ENCODE assay signal across 8 mouse cellular contexts in genomic region chr8:94954921-94955758, GRCm38 (mm10). TPM values are rescaled to one million over a fixed set of nuclear protein-coding genes. Genes with fewer than 3 reads are reported as not detected.
DNase-seq lines count a peak whose midpoint lies in the region; ATAC-seq lines count a peak whose summit lies in the region.

No protein-coding gene starts in this region.

- peak overlapping the region; percentile 31 for H3K9ac ChIP-seq in heart, embryonic 16.5 days (ENCODE audit: low read length)
- H3K9ac ChIP-seq in limb, embryonic 13.5 days: no peak overlapping the region; the same call in 1 of the 2 replicates

- peak overlapping the region; percentile 75 for H3K27ac ChIP-seq in heart, embryonic 16.5 days (ENCODE audit: low read length)
- no peak overlapping the region for H3K27ac ChIP-seq in limb, embryonic 13.5 days

- H3K9me3 ChIP-seq in heart, embryonic 16.5 days (replicated peaks; ENCODE audit: control insufficient read depth, low read length): no peaks in the 10 kb centered on the region
- no peaks in the 10 kb centered on the region for H3K9me3 ChIP-seq in limb, embryonic 13.5 days

- H3K27me3 ChIP-seq in heart, embryonic 16.5 days (ENCODE audit: control insufficient read depth, insufficient read depth, low read length): no peaks in the 10 kb centered on the region
- no peaks in the 10 kb centered on the region for H3K27me3 ChIP-seq in limb, embryonic 13.5 days

- H3K4me3 ChIP-seq in heart, embryonic 16.5 days (ENCODE audit: low read length): no peak overlapping the region
- no peak overlapping the region for H3K4me3 ChIP-seq in limb, embryonic 13.5 days

- 26% methylated on average over 9 of the region's 9 CpGs for WGBS in heart, embryonic 16.5 days
- 33% methylated on average over 9 of the region's 9 CpGs for WGBS in limb, embryonic 13.5 days

- H3K4me1 ChIP-seq in heart, embryonic 16.5 days (ENCODE audit: control insufficient read depth, insufficient read depth, low read length): peaks cover 22% of the 10 kb centered on the region
- H3K4me1 ChIP-seq in limb, embryonic 13.5 days: peaks cover 10% of the 10 kb centered on the region; the same call in 1 of the 2 replicates

- peak; percentile 19 to 29 for DNase-seq in cerebellum, postnatal 25 days
- no peak for DNase-seq in cerebellum, adult 11-12 months
- peak; percentile 67 for DNase-seq in urinary bladder, postnatal 14 days (ENCODE audit: low spot score)
- no peak for DNase-seq in urinary bladder, adult 2 months (ENCODE audit: low spot score)
- DNase-seq in naive thymus-derived CD4-positive, alpha-beta T cell, adult 2 months (ENCODE audit: low read depth): peak; percentile 56
- no peak for DNase-seq in cerebellum, adult 11 months

- H3K36me3 ChIP-seq in heart, embryonic 16.5 days (ENCODE audit: control insufficient read depth, insufficient read depth): no peaks in the 10 kb centered on the region
- H3K36me3 ChIP-seq in limb, embryonic 13.5 days: no peaks in the 10 kb centered on the region

- H3K4me2 ChIP-seq in heart, embryonic 16.5 days (ENCODE audit: low read depth, low read length): peak overlapping the region; percentile 1; the same call in 1 of the 2 replicates
- no peak overlapping the region for H3K4me2 ChIP-seq in limb, embryonic 13.5 days (replicated peaks)

- ATAC-seq in heart, embryonic 16.5 days (replicated peaks; ENCODE audit: extremely low read depth, insufficient read depth, low FRiP score): no peak
- ATAC-seq in limb, embryonic 13.5 days (ENCODE audit: low FRiP score, low read depth): 0 out of 2 replicates have a peak, but pooled peaks have one; percentile 15

RNA-seq across cellular contexts. Expression of gene Adgrg1, which starts 19.4 kb away (rescaled TPM):
- 47.4 and 52.8 TPM in 2 replicates for polyA plus RNA-seq in urinary bladder, adult 2 months (2012; rRNA removed)
- polyA plus RNA-seq in heart, embryonic 16.5 days (2015; fragmentation: Nextera tagmentation; extraction: Ambion mirVana): 12.0 and 18.0 TPM in 2 replicates
- 7.9 and 8.7 TPM in 2 replicates for polyA plus RNA-seq in limb, embryonic 13.5 days (2015; fragmentation: Nextera tagmentation; extraction: Ambion mirVana)

RNA-seq across cellular contexts. Expression of gene Adgrg5, which starts 31.6 kb away (rescaled TPM):
- polyA plus RNA-seq in urinary bladder, adult 2 months (2012; rRNA removed): 1.4 TPM in 2 replicates
- polyA plus RNA-seq in heart, embryonic 16.5 days (2015; fragmentation: Nextera tagmentation; extraction: Ambion mirVana): 0.71 and 1.4 TPM in 2 replicates
- 0.10 and 0.13 TPM in 2 replicates for polyA plus RNA-seq in limb, embryonic 13.5 days (2015; fragmentation: Nextera tagmentation; extraction: Ambion mirVana)

RNA-seq across cellular contexts. Expression of gene Ccdc102a, which starts 37.2 kb away (rescaled TPM):
- 36.5 and 36.8 TPM in 2 replicates for polyA plus RNA-seq in urinary bladder, adult 2 months (2012; rRNA removed)
- 17.4 and 19.8 TPM in 2 replicates for polyA plus RNA-seq in heart, embryonic 16.5 days (2015; fragmentation: Nextera tagmentation; extraction: Ambion mirVana)
- polyA plus RNA-seq in limb, embryonic 13.5 days (2015; fragmentation: Nextera tagmentation; extraction: Ambion mirVana): 46.3 and 46.6 TPM in 2 replicates

Comparison
In these comparisons a context has a peak if more than half of its experiments do, and no peak if none do; other contexts are left out.
1. DNase-seq: peak in cerebellum, postnatal 25 days (2 of 2), urinary bladder, postnatal 14 days (single experiment) and naive thymus-derived CD4-positive, alpha-beta T cell, adult 2 months (single experiment); none in cerebellum, adult 11-12 months (single experiment), urinary bladder, adult 2 months (single experiment) and cerebellum, adult 11 months (single experiment).